Mouse (Mus musculus): ENCODE data around the gene Cenps. TPM values are rescaled to one million over a fixed set of nuclear protein-coding genes. Genes with fewer than 3 reads are reported as not detected.
"Not testable (repeated sequence)": the region's sequence is repeated elsewhere in the genome, so short reads cannot be mapped to it uniquely, and the experiment has no call there.

Gene Cenps
- total and polyA plus RNA-seq, 3 experiments: 0.96 to 8.3 (median 7.4) TPM

DNA sequence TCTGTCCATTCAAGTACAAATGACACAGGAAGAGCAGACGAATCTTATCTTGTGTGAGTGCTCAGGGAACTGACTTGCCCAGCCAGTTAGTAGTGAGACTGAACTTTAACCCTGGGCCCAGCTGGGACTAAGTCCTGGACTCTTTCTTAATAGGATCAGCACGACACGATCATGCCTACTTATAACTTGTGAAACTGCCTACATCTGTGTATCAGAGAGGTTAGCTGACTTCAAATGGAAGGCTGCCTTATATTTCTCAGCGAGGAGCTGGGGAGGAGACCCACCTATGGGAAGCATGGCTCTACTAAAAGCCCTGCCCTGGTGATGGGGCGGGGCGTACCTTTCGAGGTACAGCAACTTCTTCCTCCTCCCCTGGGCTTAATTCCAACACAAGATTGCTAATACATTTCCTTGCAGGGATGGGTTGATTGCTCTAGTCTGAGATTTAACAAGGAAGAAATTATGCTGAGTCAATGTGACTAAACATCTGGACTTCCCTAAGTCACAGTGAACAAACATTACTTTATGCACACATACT lies 33.0 kb upstream of the Cenps start:
- Histone ChIP-seq H3K4me1 (ENCODE audit: control insufficient read depth, insufficient read depth, low read length) (peaks cover 7% of the 10 kb centered on the region), H3K27ac (peak overlapping the region; percentile 31; the same call in 1 of the 2 replicates), H3K36me3 (ENCODE audit: control insufficient read depth, insufficient read depth, low read length) (no peaks in the 10 kb centered on the region), H3K9ac (ENCODE audit: low read depth, low read length) (no peak overlapping the region), H3K79me2 (replicated peaks; ENCODE audit: control insufficient read depth, insufficient read depth, low read length) (no peaks in the 10 kb centered on the region), H3K4me3 (no peak overlapping the region), H3K27me3 (ENCODE audit: control insufficient read depth, insufficient read depth, low read length) (no peaks in the 10 kb centered on the region)
- peak in 1 of 2 experiments; percentile 30 for DNase-seq
- no peak for TF ChIP-seq POLR2A (IDR thresholded peaks at IDR 0.05; ENCODE audit: insufficient read depth, low read depth, low read length)
- TF ChIP-seq EP300 (IDR thresholded peaks at IDR 0.05; ENCODE audit: insufficient read depth, low read depth, low read length): no peak
- no peak for TF ChIP-seq CTCF (IDR thresholded peaks at IDR 0.05)
- intact Hi-C loops (cut with DNase I): no loop called here
- WGBS: 47% methylated on average over 7 of the region's 7 CpGs

DNA sequence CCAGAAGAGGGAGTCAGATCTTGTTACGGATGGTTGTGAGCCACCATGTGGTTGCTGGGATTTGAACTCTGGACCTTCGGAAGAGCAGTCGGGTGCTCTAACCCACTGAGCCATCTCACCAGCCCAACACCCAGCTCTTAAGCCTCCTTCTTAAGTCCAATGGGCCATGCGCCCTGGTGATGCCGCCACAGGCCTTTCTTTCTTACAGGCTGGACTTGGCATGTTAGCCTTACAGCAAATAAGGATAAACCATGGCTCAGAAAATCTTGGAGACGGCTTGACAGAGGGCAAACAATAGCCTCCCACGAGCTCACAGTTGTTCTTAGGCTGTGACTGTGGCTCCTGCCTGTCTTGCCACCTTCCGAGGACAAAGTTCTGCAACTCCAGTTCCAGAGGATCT lies 32.5 kb upstream of the Cenps start:
- H3K27ac ChIP-seq: peak overlapping the region; percentile 31; the same call in 1 of the 2 replicates
- intact Hi-C loops (cut with DNase I); DNase-seq: not testable (repeated sequence)

DNA sequence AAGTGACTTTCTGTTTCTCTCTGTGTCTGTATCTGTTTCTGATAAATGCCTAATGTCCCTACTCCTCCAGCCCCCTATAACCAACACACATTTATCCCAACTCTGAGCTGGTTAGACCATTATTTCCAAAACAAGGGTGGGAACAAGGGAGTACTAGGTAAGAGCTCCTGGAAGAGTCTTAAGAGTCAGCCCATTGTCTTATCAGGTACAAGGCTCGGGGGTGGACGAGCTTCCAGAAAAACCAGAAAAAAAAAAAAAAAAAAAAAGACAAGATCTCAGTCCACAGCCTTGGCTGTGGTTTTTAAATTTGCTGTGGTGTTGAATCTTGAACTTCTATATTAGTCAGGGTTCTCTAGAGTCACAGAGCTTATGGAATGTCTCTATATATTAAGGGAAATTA lies 30.6 kb upstream of the Cenps start:
- peaks cover 7% of the 10 kb centered on the region for H3K4me1 ChIP-seq (ENCODE audit: control insufficient read depth, insufficient read depth, low read length)
- no peak overlapping the region for H3K9ac ChIP-seq (ENCODE audit: low read depth, low read length)
- WGBS: 47% methylated on average over 2 of the region's 2 CpGs
- H3K36me3 ChIP-seq (ENCODE audit: control insufficient read depth, insufficient read depth, low read length): no peaks in the 10 kb centered on the region
- no peak for TF ChIP-seq EP300 (IDR thresholded peaks at IDR 0.05; ENCODE audit: insufficient read depth, low read depth, low read length)
- no peak for TF ChIP-seq CTCF (IDR thresholded peaks at IDR 0.05)
- no peak for TF ChIP-seq POLR2A (IDR thresholded peaks at IDR 0.05; ENCODE audit: insufficient read depth, low read depth, low read length)
- H3K27me3 ChIP-seq (ENCODE audit: control insufficient read depth, insufficient read depth, low read length): no peaks in the 10 kb centered on the region
- H3K79me2 ChIP-seq (replicated peaks; ENCODE audit: control insufficient read depth, insufficient read depth, low read length): no peaks in the 10 kb centered on the region
- no peak overlapping the region for H3K27ac ChIP-seq
- no peak overlapping the region for H3K4me3 ChIP-seq
- intact Hi-C loops (cut with DNase I): no loop called here
- DNase-seq: no peak

More for the DNA sequence above, 32.5 kb upstream of the Cenps start:
- H3K36me3 ChIP-seq (ENCODE audit: control insufficient read depth, insufficient read depth, low read length); H3K9ac ChIP-seq (ENCODE audit: low read depth, low read length); H3K27me3 ChIP-seq (ENCODE audit: control insufficient read depth, insufficient read depth, low read length); H3K4me3 ChIP-seq; H3K79me2 ChIP-seq (replicated peaks; ENCODE audit: control insufficient read depth, insufficient read depth, low read length); H3K4me1 ChIP-seq (ENCODE audit: control insufficient read depth, insufficient read depth, low read length): not testable (repeated sequence)
- WGBS: 75% methylated on average over 7 of the region's 8 CpGs

DNA sequence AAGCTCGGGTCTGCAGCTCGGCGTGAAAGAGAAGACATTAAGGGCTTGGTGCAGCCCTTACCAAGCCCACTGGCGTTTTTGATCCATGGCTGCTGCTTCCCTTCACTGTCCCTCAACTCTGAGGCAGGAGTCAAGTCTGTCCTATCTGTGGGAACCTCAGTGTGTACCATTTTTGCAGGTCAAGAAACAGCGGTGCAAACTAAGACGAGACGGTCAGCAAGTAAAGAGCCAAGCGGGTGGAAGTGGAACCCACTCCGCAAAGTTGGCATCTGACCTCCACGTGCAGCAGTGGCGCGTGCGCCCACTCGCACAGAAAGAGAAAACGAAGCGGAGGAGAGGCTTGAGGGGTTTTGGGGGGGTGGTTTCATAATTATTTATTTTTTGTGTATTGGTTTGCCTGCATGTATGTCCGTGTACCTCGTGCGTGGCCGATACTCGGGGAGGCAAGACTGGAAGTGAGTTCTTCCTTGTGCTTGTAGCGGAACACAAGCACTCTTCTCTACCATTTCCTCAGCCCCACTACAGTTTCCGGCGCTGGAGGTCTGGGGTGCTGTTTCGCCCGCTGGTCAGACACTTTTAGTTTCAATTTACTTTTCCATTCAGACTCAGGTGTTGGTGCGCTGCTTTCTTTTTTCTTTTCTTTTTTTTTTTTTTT lies 29.7 kb upstream of the Cenps start:
- intact Hi-C loops (cut with DNase I): loop anchor here (2.0 kb wide), 2 partner anchors 22 to 66 kb away; no protein-coding TSS in a partner anchor
- TF ChIP-seq POLR2A (IDR thresholded peaks at IDR 0.05; ENCODE audit: insufficient read depth, low read depth, low read length) (peak; percentile 19; the same call in 1 of the 2 replicates), EP300 (IDR thresholded peaks at IDR 0.05; ENCODE audit: insufficient read depth, low read depth, low read length) (no peak), CTCF (IDR thresholded peaks at IDR 0.05) (no peak)
- H3K4me3 ChIP-seq: peak overlapping the region; percentile 67
- peaks cover 4% of the 10 kb centered on the region for H3K4me1 ChIP-seq (ENCODE audit: control insufficient read depth, insufficient read depth, low read length)
- peak overlapping the region; percentile 25 for H3K9ac ChIP-seq (ENCODE audit: low read depth, low read length)
- H3K36me3 ChIP-seq (ENCODE audit: control insufficient read depth, insufficient read depth, low read length): no peaks in the 10 kb centered on the region
- no peaks in the 10 kb centered on the region for H3K79me2 ChIP-seq (replicated peaks; ENCODE audit: control insufficient read depth, insufficient read depth, low read length)
- H3K27ac ChIP-seq: peak overlapping the region; percentile 75
- H3K27me3 ChIP-seq (ENCODE audit: control insufficient read depth, insufficient read depth, low read length): no peaks in the 10 kb centered on the region
- DNase-seq: peak in 1 of 2 experiments; percentile 62
- WGBS: under 1% methylated on average over 27 of the region's 27 CpGs

DNA sequence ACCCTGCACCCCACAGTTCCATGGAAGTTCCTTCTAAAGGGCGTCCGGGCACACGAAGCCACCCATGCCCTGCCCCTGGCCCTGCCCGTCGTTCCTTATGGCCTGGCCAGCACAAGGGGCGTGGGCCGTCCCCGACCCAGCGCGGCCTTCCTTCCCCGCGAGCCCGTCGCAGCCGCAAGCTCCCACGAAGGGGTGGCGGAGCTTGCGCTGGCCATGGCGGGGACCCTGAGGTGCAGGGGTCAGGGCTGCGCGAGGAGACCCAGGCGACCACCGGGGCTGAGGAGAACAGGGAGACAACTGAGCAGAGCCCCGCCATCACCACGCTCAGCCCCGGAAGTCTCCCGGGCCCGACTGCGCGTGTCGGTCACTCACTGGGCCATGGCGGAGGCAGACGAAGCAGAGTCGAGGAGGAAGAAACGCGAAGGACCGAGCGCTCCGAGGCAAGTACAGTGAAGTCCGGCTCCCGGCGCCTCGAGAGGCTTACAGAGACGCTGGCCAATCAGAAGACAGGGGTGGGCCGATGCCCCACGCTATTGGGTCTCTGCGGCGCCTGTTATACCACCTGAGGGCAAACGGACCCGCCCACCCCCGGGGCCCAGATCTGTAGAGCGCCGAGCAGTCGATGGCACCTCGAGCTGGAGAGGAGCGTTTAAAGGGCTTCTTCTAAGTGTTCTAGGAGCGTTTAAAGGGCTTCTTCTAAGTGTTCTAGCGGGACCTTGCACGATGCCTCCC lies 29.0 kb upstream of the Cenps start, which contains the start of gene Pgd:
Gene Pgd, minus strand, starts transcription at position 557 of the 732 bp plus-strand sequence.
- peak; percentile 97 to 98 for DNase-seq
- Histone ChIP-seq H3K36me3 (ENCODE audit: control insufficient read depth, insufficient read depth, low read length) (no peaks in the 10 kb centered on the region), H3K79me2 (replicated peaks; ENCODE audit: control insufficient read depth, insufficient read depth, low read length) (no peaks in the 10 kb centered on the region), H3K27me3 (ENCODE audit: control insufficient read depth, insufficient read depth, low read length) (no peaks in the 10 kb centered on the region), H3K27ac (peak within 1 kb of the TSS; percentile 82), H3K4me1 (ENCODE audit: control insufficient read depth, insufficient read depth, low read length) (peaks cover 3% of the 10 kb centered on the region; the same call in 1 of the 2 replicates), H3K4me3 (peak within 1 kb of the TSS; percentile 67), H3K9ac (ENCODE audit: low read depth, low read length) (peak within 1 kb of the TSS; percentile 95)
- TF ChIP-seq EP300 (IDR thresholded peaks at IDR 0.05; ENCODE audit: insufficient read depth, low read depth, low read length) (peak; percentile 11; the same call in 1 of the 2 replicates), CTCF (IDR thresholded peaks at IDR 0.05) (no peak), POLR2A (IDR thresholded peaks at IDR 0.05; ENCODE audit: insufficient read depth, low read depth, low read length) (peak; percentile 92)
- under 1% methylated on average over 59 of the region's 59 CpGs for WGBS
- intact Hi-C loops (cut with DNase I): loop anchor here (2.0 kb wide), 2 partner anchors 22 to 66 kb away; no protein-coding TSS in a partner anchor
